Comparison of ENCODE assay signal across 28 mouse cellular contexts in genomic region chr8:9810955-9811530, GRCm38 (mm10). TPM values are rescaled to one million over a fixed set of nuclear protein-coding genes. Genes with fewer than 3 reads are reported as not detected.
DNase-seq lines count a peak whose midpoint lies in the region; TF ChIP-seq lines count a peak whose summit lies in the region.
"Had no signal": no experiment of that assay in that cellular context is flagged by ENCODE, and none has a peak within 500 bp of the region (broad histone marks: within the 10 kb centered on the region; RNA-seq: fewer than 3 reads in every experiment).

No protein-coding gene starts in this region.

- H3K27ac ChIP-seq in ES-E14 (ENCODE audit: insufficient read depth, low read depth, low read length, poor library complexity, severe bottlenecking), result no peak overlapping the region
- H3K27ac ChIP-seq: embryonic facial prominence, embryonic 10.5 days; forebrain, embryonic 12.5 days; heart, embryonic 10.5 days; kidney, postnatal 0 days had no signal

- H3K4me2 ChIP-seq in myocyte (ENCODE audit: low read depth), result peak overlapping the region; percentile 12
- H3K4me2 ChIP-seq: forebrain, embryonic 12.5 days; lung, embryonic 14.5 days had no signal

- H3K4me3 ChIP-seq in ES-E14 (ENCODE audit: insufficient read depth in 1 of 2, low read depth in 1 of 2, low read length in 2 of 2, poor library complexity in 1 of 2, severe bottlenecking in 1 of 2) (no peak overlapping the region), myocyte (no peak overlapping the region)
- H3K4me3 ChIP-seq: embryonic facial prominence, embryonic 10.5 days; forebrain, embryonic 12.5 days; heart, embryonic 10.5 days had no signal

- H3K4me1 ChIP-seq in ES-E14 (ENCODE audit: control insufficient read depth in 2 of 2, insufficient read depth in 2 of 2, low read length in 2 of 2, poor library complexity in 1 of 2), result no peaks in the 10 kb centered on the region
- H3K4me1 ChIP-seq: forebrain, embryonic 12.5 days; heart, embryonic 10.5 days had no signal

- H3K36me3 ChIP-seq in ES-E14 (ENCODE audit: control insufficient read depth, insufficient read depth, low read length, poor library complexity, severe bottlenecking) (no peaks in the 10 kb centered on the region), myocyte (ENCODE audit: control insufficient read depth, insufficient read depth) (no peaks in the 10 kb centered on the region)
- H3K36me3 ChIP-seq: embryonic facial prominence, embryonic 10.5 days; forebrain, embryonic 12.5 days; heart, embryonic 10.5 days had no signal

- no peak overlapping the region for H3ac ChIP-seq in myocyte (ENCODE audit: control insufficient read depth, insufficient read length)

- H3K79me2 ChIP-seq in myocyte (ENCODE audit: control insufficient read depth, insufficient read depth), result no peaks in the 10 kb centered on the region

- no peak overlapping the region for H3K9ac ChIP-seq in ES-E14 (ENCODE audit: insufficient read depth, low read depth, low read length, poor library complexity, severe bottlenecking)
- H3K9ac ChIP-seq: forebrain, embryonic 12.5 days; lung, embryonic 14.5 days had no signal

- in situ Hi-C loops in ES-E14 (cut with MboI; ENCODE audit: low sequenced_read_pairs in 2 of 2, unreplicated experiment in 2 of 2), result no loop called here

- peak; percentile 22 to 44 for DNase-seq in left cerebral cortex, adult 18-20 months (ENCODE audit: low spot score in 2 of 2)
- no peak for DNase-seq in left cerebral cortex, adult 11 months (ENCODE audit: low spot score)
- DNase-seq in right cerebral cortex, adult 18-20 months, result peak; percentile 64
- DNase-seq in right cerebral cortex, postnatal 4 days, result no peak
- DNase-seq in ES-E14 (ENCODE audit: low read depth, low spot score), result no peak
- no peak for DNase-seq in spleen, adult 12 weeks (ENCODE audit: low spot score)
- DNase-seq: adrenal gland, adult 8-10 months; cerebellum, adult 9-10 months; kidney, adult 18-20 months; layer of hippocampus, postnatal 36 days; lung, embryonic 14.5 days; lung, postnatal 36 days; thymus, postnatal 36 days had no signal

- H3K27me3 ChIP-seq in myocyte (ENCODE audit: control insufficient read depth, insufficient read depth, insufficient read length), result no peaks in the 10 kb centered on the region
- H3K27me3 ChIP-seq: forebrain, embryonic 12.5 days had no signal

- H3K9me3 ChIP-seq in ES-E14 (ENCODE audit: control insufficient read depth, insufficient read depth, low read depth, low read length), result no peaks in the 10 kb centered on the region
- H3K9me3 ChIP-seq: embryonic facial prominence, embryonic 10.5 days; forebrain, embryonic 12.5 days had no signal

- TF ChIP-seq POLR2A in myocyte (IDR thresholded peaks at IDR 0.05; ENCODE audit: insufficient read length, low read depth), result no peak

TF ChIP-seq in ES-E14, 5 proteins besides CTCF, POLR2A, EP300 and RAD21:
- TF ChIP-seq CHD2 (IDR thresholded peaks at IDR 0.05; ENCODE audit: low read depth, low read length), result no peak
- TF ChIP-seq MAFK (IDR thresholded peaks at IDR 0.05; ENCODE audit: insufficient read depth, low read depth, low read length), result 0 out of 2 replicates have a peak, but pooled peaks have one; percentile 30

TF ChIP-seq in myocyte, 11 proteins besides CTCF, POLR2A, EP300 and RAD21:
- no peak for TF ChIP-seq E2F4 (IDR thresholded peaks at IDR 0.05; ENCODE audit: insufficient read depth)
- TF ChIP-seq MAX (IDR thresholded peaks at IDR 0.05; ENCODE audit: low read depth), result no peak
- TF ChIP-seq SRF (IDR thresholded peaks at IDR 0.05; ENCODE audit: control insufficient read depth, insufficient read length, low read depth), result no peak
- no peak for TF ChIP-seq CEBPB (IDR thresholded peaks at IDR 0.05; ENCODE audit: insufficient read depth, poor library complexity, severe bottlenecking)
- no peak for TF ChIP-seq MYOD1 (IDR thresholded peaks at IDR 0.05; ENCODE audit: control insufficient read depth in 1 of 3, insufficient read length in 2 of 3, low read depth in 2 of 3)
- TF ChIP-seq TCF3 (IDR thresholded peaks at IDR 0.05; ENCODE audit: insufficient read length, low read depth), result no peak
- no peak for TF ChIP-seq MYOG (IDR thresholded peaks at IDR 0.05; ENCODE audit: control insufficient read depth in 1 of 3, insufficient read depth in 1 of 3, insufficient read length in 2 of 3, low read depth in 2 of 3)
- no peak for TF ChIP-seq USF1 (IDR thresholded peaks at IDR 0.05; ENCODE audit: low read depth)
- TF ChIP-seq TCF12 (IDR thresholded peaks at IDR 0.05; ENCODE audit: insufficient read depth, poor library complexity, severe bottlenecking), result no peak
- TF ChIP-seq REST (IDR thresholded peaks at IDR 0.05; ENCODE audit: insufficient read depth, insufficient read length), result no peak
- no peak for TF ChIP-seq POLR2AphosphoS2 (IDR thresholded peaks at IDR 0.05; ENCODE audit: insufficient read length, low read depth)
TF ChIP-seq in myocyte: peak in this region for 0.

RNA-seq across cellular contexts. Expression of gene Fam155a, which starts 40.1 kb away (rescaled TPM):
- 100 to 1,000 TPM; 101 to 105 TPM for total RNA-seq in left cerebral cortex, adult 18-20 months (2021)
- 0.04 TPM in 1 of 2 replicates, not detected in the other for total RNA-seq in ES-E14 (2012; rRNA removed)
- not detected for polyA plus RNA-seq in myocyte (2012; fragmentation: generic; extraction: Trizol)
- total RNA-seq: common myeloid progenitor, adult 5-6 weeks; gastrocnemius, adult 18-20 months; megakaryocyte-erythroid progenitor cell, adult 5-6 weeks had no signal
- polyA plus RNA-seq: liver, adult 2 months had no signal

RNA-seq across cellular contexts. Expression of gene Gm10217, which starts 53.0 kb away (rescaled TPM):
- total RNA-seq in left cerebral cortex, adult 18-20 months (2021), result not detected
- total RNA-seq in ES-E14 (2012; rRNA removed), result not detected in 2 replicates
- polyA plus RNA-seq in myocyte (2012; fragmentation: generic; extraction: Trizol), result not detected
- total RNA-seq: adrenal gland, adult 8-10 months; common myeloid progenitor, adult 5-6 weeks; gastrocnemius, adult 18-20 months; gastrocnemius, postnatal 4 days; layer of hippocampus, adult 18-20 months; layer of hippocampus, postnatal 36 days; liver, adult 2 months; megakaryocyte-erythroid progenitor cell, adult 5-6 weeks had no signal
- polyA plus RNA-seq: embryonic facial prominence, embryonic 10.5 days; forebrain, embryonic 12.5 days; heart, embryonic 10.5 days; heart, postnatal 0 days; hindbrain, embryonic 11.5 days; kidney, postnatal 0 days; liver, adult 2 months; lung, embryonic 14.5 days; neural tube, embryonic 14.5 days; small intestine, adult 2 months had no signal

Comparison
In these comparisons a context has a peak if more than half of its experiments do, and no peak if none do; other contexts are left out.
1. DNase-seq: peak in left cerebral cortex, adult 18-20 months (2 of 2) and right cerebral cortex, adult 18-20 months (single experiment); none in left cerebral cortex, adult 11 months (single experiment), right cerebral cortex, postnatal 4 days (single experiment), ES-E14 (single experiment) and spleen, adult 12 weeks (single experiment).
2. RNA of gene Fam155a, which starts 40.1 kb away (total RNA-seq): 101 to 105 TPM in left cerebral cortex, adult 18-20 months; 0.04 TPM in ES-E14; every median in the first group is over 10 times any median in the second.